In the genomic region with DNA sequence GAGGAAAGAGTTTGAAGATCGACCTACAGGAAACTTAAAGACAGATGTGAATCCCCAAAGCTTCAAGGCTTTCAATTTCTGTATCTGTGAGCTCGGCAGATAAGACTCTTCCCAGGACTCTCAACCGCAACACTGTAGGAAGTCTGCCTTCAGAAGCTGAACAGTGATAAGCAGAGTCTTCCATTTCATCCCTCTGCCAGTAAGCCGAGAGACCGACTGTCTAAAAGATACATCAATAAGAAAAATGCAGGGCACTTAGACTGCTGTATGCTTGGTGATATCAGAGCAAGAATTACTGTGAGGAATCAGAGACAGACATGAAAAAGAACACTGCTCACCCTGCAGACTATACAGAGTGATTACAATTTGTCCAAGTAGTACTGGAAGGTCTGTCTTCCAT, we compare ENCODE assay signal across 29 mouse cellular contexts.
DNase-seq lines count a peak whose midpoint lies in the region; ATAC-seq lines count a peak whose summit lies in the region.
"Had no signal": no experiment of that assay in that cellular context is flagged by ENCODE, and none has a peak within 500 bp of the region (broad histone marks: within the 10 kb centered on the region; RNA-seq: fewer than 3 reads in every experiment).

No protein-coding gene starts in this region.

- H3K9ac ChIP-seq in liver, embryonic 11.5 days (ENCODE audit: low read depth, low read length) = no peak overlapping the region
- H3K9ac ChIP-seq: embryonic facial prominence, embryonic 15.5 days; hindbrain, embryonic 15.5 days; limb, embryonic 15.5 days; neural tube, embryonic 12.5 days had no signal

- H3K27ac ChIP-seq in liver, embryonic 11.5 days (ENCODE audit: low read depth, low read length) = no peak overlapping the region
- H3K27ac ChIP-seq: embryonic facial prominence, embryonic 10.5 days; embryonic facial prominence, embryonic 15.5 days; hindbrain, embryonic 10.5 days; hindbrain, embryonic 15.5 days; limb, embryonic 10.5 days; limb, embryonic 15.5 days; macrophage; neural tube, embryonic 12.5 days had no signal

- H3K4me3 ChIP-seq in liver, embryonic 11.5 days (ENCODE audit: low read depth, low read length) = no peak overlapping the region
- H3K4me3 ChIP-seq: embryonic facial prominence, embryonic 10.5 days; embryonic facial prominence, embryonic 15.5 days; hindbrain, embryonic 10.5 days; hindbrain, embryonic 15.5 days; limb, embryonic 10.5 days; limb, embryonic 15.5 days; myocyte; neural tube, embryonic 12.5 days had no signal

- H3K4me2 ChIP-seq in liver, embryonic 11.5 days = no peak overlapping the region
- H3K4me2 ChIP-seq: embryonic facial prominence, embryonic 15.5 days; hindbrain, embryonic 15.5 days; limb, embryonic 15.5 days; midbrain, embryonic 11.5 days; neural tube, embryonic 12.5 days had no signal

- peaks cover 5% of the 10 kb centered on the region; the same call in 1 of the 2 replicates for H3K4me1 ChIP-seq in liver, embryonic 11.5 days (replicated peaks; ENCODE audit: control insufficient read depth, insufficient read depth, low read length)
- H3K4me1 ChIP-seq: embryonic facial prominence, embryonic 10.5 days; embryonic facial prominence, embryonic 15.5 days; hindbrain, embryonic 10.5 days; hindbrain, embryonic 15.5 days; limb, embryonic 10.5 days; limb, embryonic 15.5 days; neural tube, embryonic 12.5 days had no signal

- ATAC-seq in liver, embryonic 11.5 days (replicated peaks; ENCODE audit: low FRiP score) = peak; percentile 88
- peak; percentile 63 for ATAC-seq in megakaryocyte progenitor cell, adult 5-6 weeks (replicated peaks; ENCODE audit: poor library complexity)
- ATAC-seq: CD4-positive, CD25-positive, alpha-beta regulatory T cell, adult 4 months; forebrain, embryonic 14.5 days; inflammation-experienced regulatory T-cells, adult 6 months had no signal

- peak; percentile 12 for DNase-seq in thymus, postnatal 25 days
- no peak for DNase-seq in thymus, postnatal 0 days (ENCODE audit: low spot score)
- no peak for DNase-seq in liver, embryonic 11.5 days (ENCODE audit: low spot score)
- no peak for DNase-seq in urinary bladder, postnatal 25 days (ENCODE audit: low spot score)
- no peak for DNase-seq in layer of hippocampus, adult 18-20 months (ENCODE audit: low spot score in 2 of 2)
- no peak for DNase-seq in left cerebral cortex, adult 8-10 months (ENCODE audit: low spot score in 2 of 2)
- DNase-seq: adrenal gland, postnatal 10 days; cerebellum, adult 18-20 months; cerebellum, postnatal 14 days; gastrocnemius, postnatal 14 days; heart, postnatal 14 days; kidney, adult 11 months; kidney, postnatal 14 days; lung, adult 2 months; lung, postnatal 10 days had no signal

- no peaks in the 10 kb centered on the region for H3K27me3 ChIP-seq in liver, embryonic 11.5 days (replicated peaks; ENCODE audit: control insufficient read depth, insufficient read depth, low read length)
- H3K27me3 ChIP-seq: embryonic facial prominence, embryonic 15.5 days; hindbrain, embryonic 15.5 days; limb, embryonic 15.5 days; neural tube, embryonic 12.5 days had no signal

- H3K9me3 ChIP-seq in liver, embryonic 11.5 days (ENCODE audit: control insufficient read depth, low read length) = no peaks in the 10 kb centered on the region
- H3K9me3 ChIP-seq: embryonic facial prominence, embryonic 10.5 days; embryonic facial prominence, embryonic 15.5 days; hindbrain, embryonic 10.5 days; hindbrain, embryonic 15.5 days; limb, embryonic 10.5 days; limb, embryonic 15.5 days; neural tube, embryonic 12.5 days had no signal

- H3K36me3 ChIP-seq in liver, embryonic 11.5 days (ENCODE audit: control insufficient read depth, insufficient read depth, low read length) = no peaks in the 10 kb centered on the region
- H3K36me3 ChIP-seq: embryonic facial prominence, embryonic 10.5 days; embryonic facial prominence, embryonic 15.5 days; hindbrain, embryonic 10.5 days; hindbrain, embryonic 15.5 days; limb, embryonic 10.5 days; limb, embryonic 15.5 days; neural tube, embryonic 12.5 days had no signal

- 18% methylated on average over 5 of the region's 5 CpGs for WGBS in liver, embryonic 11.5 days
